Mouse (Mus musculus) limb, embryonic 14.5 days (tissue): Measurements from ENCODE around the gene Camkk1. TPM values are rescaled to one million over a fixed set of nuclear protein-coding genes. Genes with fewer than 3 reads are reported as not detected.

ENCODE experiments used
- ATAC-seq: fragments of 200-750 bp; cut with Nextera tagmentation; 2 replicates; pipeline ENCODE4 v1.8.0; 2017; ENCODE audit warnings: low read depth, moderate number of reproducible peaks, moderate TSS enrichment; ENCODE audit not compliant: low FRiP score
- DNase-seq: peaks from one replicate; pipeline ENCODE4 v3.0.0-alpha.2; 2015; ENCODE audit warnings: low spot score
- H3K27ac ChIP-seq: fragments of 300-500 bp; sonication (generic); replicated peaks from 2 replicates; pipeline ENCODE4 v1.5.1; 2014; ENCODE audit warnings: low read depth, mild to moderate bottlenecking, low read length, moderate library complexity, mixed read lengths
- H3K27me3 ChIP-seq: fragments of 300-500 bp; sonication (generic); 2 replicates; pipeline ENCODE4 v1.6.1; 2014; ENCODE audit warnings: low read length, mixed read lengths; ENCODE audit not compliant: control insufficient read depth, insufficient read depth
- H3K36me3 ChIP-seq: fragments of 300-500 bp; sonication (generic); 2 replicates; pipeline ENCODE4 v1.6.1; 2014; ENCODE audit warnings: mild to moderate bottlenecking, low read length, moderate library complexity, mixed read lengths; ENCODE audit not compliant: control insufficient read depth, insufficient read depth
- H3K4me1 ChIP-seq: fragments of 300-500 bp; sonication (generic); 2 replicates; pipeline ENCODE4 v1.6.1; 2014; ENCODE audit warnings: antibody characterized with exemption, low read length, mixed read lengths; ENCODE audit not compliant: control insufficient read depth, insufficient read depth
- H3K4me2 ChIP-seq: fragments of 300-500 bp; sonication (generic); replicated peaks from 2 replicates; pipeline ENCODE4 v1.6.1; 2014; ENCODE audit warnings: low read depth, mild to moderate bottlenecking, low read length, moderate library complexity; ENCODE audit not compliant: severe bottlenecking
- H3K4me3 ChIP-seq: fragments of 300-500 bp; sonication (generic); replicated peaks from 2 replicates; pipeline ENCODE4 v1.5.1; 2014; ENCODE audit warnings: low read length
- H3K9ac ChIP-seq: fragments of 300-500 bp; sonication (generic); 2 replicates; pipeline ENCODE4 v1.6.1; 2014; ENCODE audit warnings: mild to moderate bottlenecking, low read depth, low read length, moderate library complexity; ENCODE audit not compliant: severe bottlenecking
- H3K9me3 ChIP-seq: fragments of 300-500 bp; sonication (generic); 2 replicates; pipeline ENCODE4 v1.6.1; 2016; ENCODE audit warnings: low read length; ENCODE audit not compliant: control insufficient read depth
- POLR2A ChIP-seq: fragments of 200-500 bp; IDR thresholded peaks from 2 replicates; pipeline ENCODE4 v1.8.0; 2012; ENCODE audit warnings: inconsistent platforms, mild to moderate bottlenecking, moderate library complexity, borderline replicate concordance; ENCODE audit not compliant: insufficient read depth, insufficient read length; ENCODE audit errors: extremely low read depth
- WGBS: fragments of 180-500 bp; shearing (Covaris S2); extraction: QIAGEN DNeasy Blood & Tissue Kit; methylation state at CpG from one replicate; pipeline ENCODE4 v1.1.7; 2014; 5-methylcytosine and 5-hydroxymethylcytosine counted together
- polyA plus RNA-seq, 2 experiments: library from polyadenylated mRNA; depleted of rRNA in 1 of 2; stranded (reverse) in 1 of 2; unstranded in 1 of 2; fragments of >200 nt; fragmentation: Nextera tagmentation in 1 of 2; extraction: Ambion mirVana in 1 of 2; gene quantifications; 2 replicates each; pipeline versions ENCODE4 v1.2.1 to v1.2.3; 2012 to 2014

Camkk1 gene
- polyA plus RNA-seq, 2 experiments = 5.8 to 11.4 TPM

GRCm38 (mm10) chr11:73023099-73023498, 4.3 kb downstream of the Camkk1 start:
- Histone ChIP-seq H3K4me3 (no peak overlapping the region), H3K9me3 (no peaks in the 10 kb centered on the region), H3K27me3 (peaks cover 18% of the 10 kb centered on the region), H3K4me1 (peaks cover 19% of the 10 kb centered on the region), H3K9ac (no peak overlapping the region), H3K4me2 (no peak overlapping the region), H3K36me3 (no peaks in the 10 kb centered on the region), H3K27ac (no peak overlapping the region)
- TF ChIP-seq POLR2A = no peak
- ATAC-seq = no peak
- DNase-seq = peak; percentile 69
- WGBS = 51% methylated on average over 9 of the region's 9 CpGs

- no peak for ATAC-seq
These were observed 5.0 kb downstream of the Camkk1 start for GRCm38 (mm10) chr11:73023827-73024226.

GRCm38 (mm10) chr11:73024236-73024904, 5.6 kb downstream of the Camkk1 start:
- ATAC-seq = no peak
- Histone ChIP-seq H3K9ac (no peak overlapping the region), H3K4me1 (peaks cover 15% of the 10 kb centered on the region), H3K9me3 (no peaks in the 10 kb centered on the region), H3K36me3 (no peaks in the 10 kb centered on the region), H3K4me2 (no peak overlapping the region), H3K27ac (0 out of 2 replicates have a peak overlapping the region, but pooled peaks have one; percentile 13), H3K4me3 (no peak overlapping the region), H3K27me3 (peaks cover 15% of the 10 kb centered on the region)
- peak; percentile 55 for DNase-seq
- 56% methylated on average over 7 of the region's 7 CpGs for WGBS
- no peak for TF ChIP-seq POLR2A

More at GRCm38 (mm10) chr11:73023827-73024226, 5.0 kb downstream of the Camkk1 start:
- 0 out of 2 replicates have a peak overlapping the region, but pooled peaks have one; percentile 13 for H3K27ac ChIP-seq
- H3K9me3 ChIP-seq = no peaks in the 10 kb centered on the region
- H3K4me3 ChIP-seq = no peak overlapping the region
- H3K9ac ChIP-seq = no peak overlapping the region
- no peaks in the 10 kb centered on the region for H3K36me3 ChIP-seq
- 59% methylated on average over 4 of the region's 4 CpGs for WGBS
- TF ChIP-seq POLR2A = no peak
- H3K27me3 ChIP-seq = peaks cover 18% of the 10 kb centered on the region
- H3K4me1 ChIP-seq = peaks cover 16% of the 10 kb centered on the region
- no peak overlapping the region for H3K4me2 ChIP-seq
- DNase-seq = no peak

GRCm38 (mm10) chr11:73026961-73027360, 8.2 kb downstream of the Camkk1 start:
- no peak overlapping the region for H3K4me3 ChIP-seq
- no peak overlapping the region for H3K9ac ChIP-seq
- H3K9me3 ChIP-seq = no peaks in the 10 kb centered on the region
- no peak for ATAC-seq
- 50% methylated on average over 8 of the region's 8 CpGs for WGBS
- H3K4me1 ChIP-seq = peaks cover 15% of the 10 kb centered on the region
- H3K27ac ChIP-seq = no peak overlapping the region
- no peaks in the 10 kb centered on the region for H3K36me3 ChIP-seq
- no peak for DNase-seq
- no peak overlapping the region for H3K4me2 ChIP-seq
- no peak for TF ChIP-seq POLR2A
- H3K27me3 ChIP-seq = no peaks in the 10 kb centered on the region

GRCm38 (mm10) chr11:73030821-73031498, 12.2 kb downstream of the Camkk1 start:
- 24% methylated on average over 20 of the region's 20 CpGs for WGBS
- peak overlapping the region; percentile 56 for H3K4me2 ChIP-seq
- no peaks in the 10 kb centered on the region for H3K27me3 ChIP-seq
- H3K9me3 ChIP-seq = no peaks in the 10 kb centered on the region
- H3K4me1 ChIP-seq = peaks cover 7% of the 10 kb centered on the region
- H3K27ac ChIP-seq = peak overlapping the region; percentile 6
- H3K4me3 ChIP-seq = peak overlapping the region; percentile 31
- DNase-seq (peak; percentile 94), ATAC-seq (peak; percentile 94)
- H3K36me3 ChIP-seq = no peaks in the 10 kb centered on the region
- H3K9ac ChIP-seq = peak overlapping the region; percentile 43
- no peak for TF ChIP-seq POLR2A
